Mouse (Mus musculus) liver, postnatal 0 days (tissue): ENCODE measurements at regions not wholly inside any gene's neighbourhood (a gene's known extent, or its start where the extent isn't known, plus 50 kb on each side); places are given as distances from the start of the nearest gene placed in this dataset.

Experiments
- ATAC-seq: fragments of 200-750 bp; cut with Nextera tagmentation; 2 replicates; pipeline ENCODE4 v1.8.0; 2017; ENCODE audit warnings: mild to moderate bottlenecking, moderate library complexity
- DNase-seq: peaks from one replicate; pipeline ENCODE4 v3.0.0-alpha.2; 2016
- H3K27ac ChIP-seq: fragments of 300-500 bp; sonication (generic); 2 replicates; pipeline ENCODE4 v1.5.1; 2014; ENCODE audit warnings: antibody characterized with exemption, moderate library complexity, mild to moderate bottlenecking, low read depth
- H3K27me3 ChIP-seq: fragments of 300-500 bp; sonication (generic); 2 replicates; pipeline ENCODE4 v1.6.1; 2014; ENCODE audit warnings: low read length, control low read depth, mixed read lengths; ENCODE audit not compliant: insufficient read depth
- H3K36me3 ChIP-seq: fragments of 300-500 bp; sonication (generic); replicated peaks from 2 replicates; pipeline ENCODE4 v1.6.1; 2014; ENCODE audit warnings: mild to moderate bottlenecking, control low read depth, low read length, moderate library complexity, mixed read lengths; ENCODE audit not compliant: insufficient read depth
- H3K4me1 ChIP-seq: fragments of 300-500 bp; sonication (generic); 2 replicates; pipeline ENCODE4 v1.6.1; 2014; ENCODE audit warnings: antibody characterized with exemption, mild to moderate bottlenecking, control low read depth; ENCODE audit not compliant: insufficient read depth
- H3K4me2 ChIP-seq: fragments of 300-500 bp; sonication (generic); 2 replicates; pipeline ENCODE4 v1.6.1; 2014; ENCODE audit warnings: low read depth, mild to moderate bottlenecking, low read length, moderate library complexity, mixed read lengths
- H3K4me3 ChIP-seq: fragments of 300-500 bp; sonication (generic); 2 replicates; pipeline ENCODE4 v1.5.1; 2014; ENCODE audit warnings: low read depth, low read length
- H3K9ac ChIP-seq: fragments of 300-500 bp; sonication (generic); replicated peaks from 2 replicates; pipeline ENCODE4 v1.6.1; 2014; ENCODE audit warnings: mild to moderate bottlenecking, moderate library complexity
- H3K9me3 ChIP-seq: fragments of 300-500 bp; sonication (generic); 2 replicates; pipeline ENCODE4 v1.6.1; 2016; ENCODE audit warnings: mild to moderate bottlenecking, control low read depth, low read length, mixed read lengths
- CTCF ChIP-seq: sonication (generic); IDR thresholded peaks from 2 replicates; pipeline ENCODE4 v1.5.1; 2016; ENCODE audit warnings: antibody characterized with exemption, low read depth
- EP300 ChIP-seq: IDR thresholded peaks from 2 replicates; pipeline ENCODE4 v1.6.1; 2016; ENCODE audit warnings: antibody characterized with exemption, low read depth, mild to moderate bottlenecking
- WGBS: fragments of 180-500 bp; shearing (Covaris S2); extraction: QIAGEN DNeasy Blood & Tissue Kit; methylation state at CpG from one replicate; pipeline ENCODE4 v1.1.7; 2014; ENCODE audit not compliant: insufficient replicate concordance; 5-methylcytosine and 5-hydroxymethylcytosine counted together

DNA sequence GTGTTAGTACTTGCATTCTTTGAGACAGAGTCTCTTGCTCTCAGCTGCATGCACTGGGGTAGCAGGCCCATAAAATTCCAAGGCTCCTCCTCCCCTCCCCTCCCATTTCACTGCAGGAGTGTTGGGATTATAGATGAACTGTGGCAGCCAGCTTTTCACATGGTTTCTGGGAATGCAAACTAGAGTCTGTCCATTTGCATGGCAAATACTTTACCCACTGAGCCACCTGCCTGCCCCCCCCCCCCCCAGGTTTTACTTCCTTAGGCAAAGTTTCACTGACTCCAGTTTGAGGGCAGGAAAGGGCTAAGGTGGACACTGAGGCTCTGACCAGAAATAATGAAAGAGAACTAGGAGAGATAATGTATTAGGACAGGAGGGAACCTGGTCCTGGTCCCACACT lies 147.6 kb upstream of the Hs3st3a1 start:
- no peak for DNase-seq
- H3K4me3 ChIP-seq = no peak overlapping the region
- no peaks in the 10 kb centered on the region for H3K36me3 ChIP-seq
- ATAC-seq = no peak
- H3K27me3 ChIP-seq = no peaks in the 10 kb centered on the region
- H3K9ac ChIP-seq = no peak overlapping the region
- H3K4me1 ChIP-seq = no peaks in the 10 kb centered on the region
- TF ChIP-seq CTCF (no peak), EP300 (no peak)
- no peak overlapping the region for H3K4me2 ChIP-seq
- H3K27ac ChIP-seq = no peak overlapping the region
- H3K9me3 ChIP-seq = no peaks in the 10 kb centered on the region

- H3K9ac ChIP-seq = no peak overlapping the region
- DNase-seq = no peak
- H3K27ac ChIP-seq = no peak overlapping the region
- no peak for TF ChIP-seq EP300
- no peak for TF ChIP-seq CTCF
- no peaks in the 10 kb centered on the region for H3K4me1 ChIP-seq
- no peaks in the 10 kb centered on the region for H3K36me3 ChIP-seq
- WGBS = 73% methylated on average over 4 of the region's 4 CpGs
- ATAC-seq = no peak
- H3K4me2 ChIP-seq = no peak overlapping the region
- H3K27me3 ChIP-seq = no peaks in the 10 kb centered on the region
- no peak overlapping the region for H3K4me3 ChIP-seq
- H3K9me3 ChIP-seq = no peaks in the 10 kb centered on the region
Observed at GRCm38 (mm10) chr11:64281781-64282180, 153.4 kb upstream of the Hs3st3a1 start.

- Histone ChIP-seq H3K27ac (no peak overlapping the region), H3K9me3 (no peaks in the 10 kb centered on the region), H3K9ac (no peak overlapping the region), H3K27me3 (no peaks in the 10 kb centered on the region), H3K4me2 (no peak overlapping the region), H3K4me1 (no peaks in the 10 kb centered on the region), H3K4me3 (no peak overlapping the region), H3K36me3 (no peaks in the 10 kb centered on the region)
- DNase-seq (no peak), ATAC-seq (no peak)
- WGBS = 41% methylated on average over 12 of the region's 12 CpGs
- TF ChIP-seq CTCF = no peak
- no peak for TF ChIP-seq EP300
Observed at GRCm38 (mm10) chr11:64278259-64279003, 156.7 kb upstream of the Hs3st3a1 start.

- WGBS = 83% methylated on average over 6 of the region's 6 CpGs
- Histone ChIP-seq H3K9me3 (no peaks in the 10 kb centered on the region), H3K27me3 (no peaks in the 10 kb centered on the region), H3K27ac (no peak overlapping the region), H3K9ac (no peak overlapping the region), H3K4me2 (no peak overlapping the region), H3K4me3 (no peak overlapping the region), H3K4me1 (no peaks in the 10 kb centered on the region), H3K36me3 (no peaks in the 10 kb centered on the region)
- DNase-seq (no peak), ATAC-seq (no peak)
- no peak for TF ChIP-seq EP300
- TF ChIP-seq CTCF = no peak
Observed at GRCm38 (mm10) chr11:64273726-64274125, 161.4 kb upstream of the Hs3st3a1 start.

DNA sequence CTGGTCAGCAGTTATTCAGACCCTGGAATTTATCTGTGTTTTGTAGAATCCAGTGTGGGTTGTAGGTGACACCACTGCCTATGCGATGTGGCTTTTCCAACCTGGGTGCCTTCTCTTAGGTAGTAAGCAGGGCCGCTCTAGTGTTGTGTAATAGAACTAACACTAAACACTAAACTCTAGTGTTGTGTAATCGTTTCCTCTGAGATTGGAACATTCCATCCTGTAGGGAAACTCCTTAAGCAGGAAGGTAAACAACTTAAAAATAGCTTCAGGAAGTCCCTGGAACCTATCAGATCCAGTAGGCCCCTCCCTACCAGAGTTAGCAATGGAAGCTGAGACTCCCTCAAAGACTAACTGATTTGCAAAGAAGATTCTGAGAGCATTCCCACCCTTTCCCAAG lies 161.9 kb upstream of the Hs3st3a1 start:
- Histone ChIP-seq H3K4me2 (no peak overlapping the region), H3K36me3 (no peaks in the 10 kb centered on the region)

GRCm38 (mm10) chr11:64268121-64268520 lies 167.0 kb upstream of the Hs3st3a1 start:
- no peaks in the 10 kb centered on the region for H3K4me1 ChIP-seq
- H3K9ac ChIP-seq = no peak overlapping the region
- DNase-seq (no peak), ATAC-seq (no peak)
- H3K4me2 ChIP-seq = no peak overlapping the region
- H3K27me3 ChIP-seq = no peaks in the 10 kb centered on the region
- TF ChIP-seq EP300 = no peak
- TF ChIP-seq CTCF = no peak
- WGBS = 59% methylated on average over 4 of the region's 4 CpGs
- no peak overlapping the region for H3K27ac ChIP-seq
- no peaks in the 10 kb centered on the region for H3K36me3 ChIP-seq
- no peaks in the 10 kb centered on the region for H3K9me3 ChIP-seq
- no peak overlapping the region for H3K4me3 ChIP-seq

More for the DNA sequence above, 161.9 kb upstream of the Hs3st3a1 start:
- no peaks in the 10 kb centered on the region for H3K27me3 ChIP-seq
- ATAC-seq = no peak
- H3K27ac ChIP-seq = no peak overlapping the region
- no peaks in the 10 kb centered on the region for H3K9me3 ChIP-seq
- WGBS = 47% methylated on average over 3 of the region's 3 CpGs
- no peaks in the 10 kb centered on the region for H3K4me1 ChIP-seq
- DNase-seq = no peak
- H3K9ac ChIP-seq = no peak overlapping the region
- no peak for TF ChIP-seq CTCF
- TF ChIP-seq EP300 = no peak
- H3K4me3 ChIP-seq = no peak overlapping the region
